Mouse (Mus musculus): ENCODE measurements at regions not wholly inside any gene's neighbourhood (a gene's known extent, or its start where the extent isn't known, plus 50 kb on each side); places are given as distances from the start of the nearest gene placed in this dataset.

GRCm38 (mm10) chr1:168924100-168924815, 492.2 kb upstream of the Pbx1 start:
- no peak for ATAC-seq (ENCODE audit: insufficient number of reproducible peaks, insufficient read depth, low FRiP score, low read depth)
- 0 out of 4 replicates have a peak, but pooled peaks cover 0 to 1% of the 10 kb centered on the region in 2 experiments for H3K4me1 ChIP-seq (ENCODE audit: control insufficient read depth in 2 of 2, insufficient read depth in 2 of 2, low read length in 2 of 2)
- no peaks in the 10 kb centered on the region for H3K27me3 ChIP-seq (ENCODE audit: control insufficient read depth, insufficient read depth, low read length)
- no peaks in the 10 kb centered on the region for H3K36me3 ChIP-seq (ENCODE audit: control insufficient read depth, insufficient read depth, low read length)
- H3K9me3 ChIP-seq (ENCODE audit: control insufficient read depth, low read length): no peaks in the 10 kb centered on the region
- no peak overlapping the region for H3K4me2 ChIP-seq (ENCODE audit: low read length)
- H3K27ac ChIP-seq (replicated peaks in 1 of 2; ENCODE audit: control insufficient read depth in 1 of 2, insufficient read depth in 1 of 2, low read depth in 2 of 2, low read length in 2 of 2): no peak overlapping the region
- no peak overlapping the region for H3K4me3 ChIP-seq (ENCODE audit: control insufficient read depth in 1 of 2, insufficient read depth in 1 of 2, low read depth in 1 of 2, low read length in 2 of 2)
- WGBS: 78% methylated on average over 5 of the region's 5 CpGs
- no peak overlapping the region for H3K9ac ChIP-seq (ENCODE audit: low read length)

DNA sequence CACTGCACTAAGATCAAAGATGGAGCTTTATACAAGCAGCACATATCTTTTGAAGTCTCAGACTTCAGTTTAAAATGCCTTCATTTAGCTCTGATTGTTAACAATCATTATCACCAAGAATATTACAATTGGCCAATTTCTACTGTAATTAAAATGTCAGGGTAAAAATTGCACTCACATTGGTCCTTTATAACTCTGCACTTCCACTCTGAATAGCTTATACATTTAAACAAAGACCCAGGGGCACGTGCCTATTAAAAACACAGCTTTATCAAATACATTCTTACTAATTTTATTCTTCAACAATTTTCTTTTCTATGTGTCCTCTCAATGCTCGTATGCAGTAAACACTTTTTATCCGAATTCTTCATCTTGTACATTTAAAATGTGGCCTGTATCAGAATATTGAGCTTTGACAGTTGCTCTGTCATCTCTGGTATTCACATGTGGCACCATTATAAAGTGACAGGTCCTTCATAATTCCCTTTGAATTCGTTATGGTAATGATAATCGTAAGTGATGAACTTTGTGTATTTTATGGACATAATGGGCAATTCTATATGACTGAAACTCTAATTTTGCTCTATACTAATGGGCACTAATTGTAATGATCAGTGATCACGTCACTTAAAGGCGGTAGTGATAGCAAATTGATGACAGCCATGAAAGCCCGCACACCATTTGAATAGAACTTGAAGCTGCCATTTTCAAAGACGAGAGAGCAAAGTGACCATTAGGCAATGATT, 486.4 kb upstream of the Pbx1 start:
- Histone ChIP-seq H3K27ac (replicated peaks in 1 of 2; ENCODE audit: control insufficient read depth in 1 of 2, insufficient read depth in 1 of 2, low read depth in 2 of 2, low read length in 2 of 2) (no peak overlapping the region), H3K4me2 (ENCODE audit: low read length) (no peak overlapping the region), H3K4me3 (ENCODE audit: control insufficient read depth in 1 of 2, insufficient read depth in 1 of 2, low read depth in 1 of 2, low read length in 2 of 2) (no peak overlapping the region), H3K36me3 (ENCODE audit: control insufficient read depth, insufficient read depth, low read length) (no peaks in the 10 kb centered on the region), H3K27me3 (ENCODE audit: control insufficient read depth, insufficient read depth, low read length) (no peaks in the 10 kb centered on the region), H3K4me1 (ENCODE audit: control insufficient read depth in 2 of 2, insufficient read depth in 2 of 2, low read length in 2 of 2) (0 out of 4 replicates have a peak, but pooled peaks cover 0 to 3% of the 10 kb centered on the region in 2 experiments), H3K9ac (ENCODE audit: low read length) (no peak overlapping the region), H3K9me3 (ENCODE audit: control insufficient read depth, low read length) (no peaks in the 10 kb centered on the region)
- 85% methylated on average over 9 of the region's 9 CpGs for WGBS
- ATAC-seq (ENCODE audit: insufficient number of reproducible peaks, insufficient read depth, low FRiP score, low read depth): no peak

- no peak for ATAC-seq (ENCODE audit: insufficient number of reproducible peaks, insufficient read depth, low FRiP score, low read depth)
- Histone ChIP-seq H3K36me3 (ENCODE audit: control insufficient read depth, insufficient read depth, low read length) (no peaks in the 10 kb centered on the region), H3K4me1 (ENCODE audit: control insufficient read depth in 2 of 2, insufficient read depth in 2 of 2, low read length in 2 of 2) (no peaks in the 10 kb centered on the region), H3K4me2 (ENCODE audit: low read length) (no peak overlapping the region), H3K4me3 (ENCODE audit: control insufficient read depth in 1 of 2, insufficient read depth in 1 of 2, low read depth in 1 of 2, low read length in 2 of 2) (no peak overlapping the region), H3K9me3 (ENCODE audit: control insufficient read depth, low read length) (no peaks in the 10 kb centered on the region), H3K27ac (replicated peaks in 1 of 2; ENCODE audit: control insufficient read depth in 1 of 2, insufficient read depth in 1 of 2, low read depth in 2 of 2, low read length in 2 of 2) (no peak overlapping the region), H3K27me3 (ENCODE audit: control insufficient read depth, insufficient read depth, low read length) (no peaks in the 10 kb centered on the region), H3K9ac (ENCODE audit: low read length) (no peak overlapping the region)
- WGBS: 79% methylated on average over 4 of the region's 4 CpGs
Measured at GRCm38 (mm10) chr1:168908684-168909175, 476.7 kb upstream of the Pbx1 start.

DNA sequence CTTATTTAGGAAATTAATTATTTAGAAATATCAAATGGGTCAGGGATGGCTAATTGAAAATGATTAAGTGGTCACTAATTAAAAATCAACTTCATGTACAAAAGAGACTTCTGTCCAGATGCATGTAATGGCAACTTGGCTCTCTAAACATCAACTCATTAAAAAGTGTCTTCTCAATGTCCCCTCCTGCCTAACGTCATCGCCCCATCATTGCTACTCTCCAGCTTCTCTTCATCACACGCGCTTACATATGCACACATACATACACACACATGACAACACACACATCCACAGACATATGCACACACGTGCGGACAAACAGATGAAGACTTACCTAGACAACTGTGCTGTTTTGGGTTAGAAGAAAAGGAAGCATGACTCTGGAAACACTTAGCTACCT, 476.1 kb upstream of the Pbx1 start:
- 90% methylated on average over 6 of the region's 6 CpGs for WGBS

GRCm38 (mm10) chr1:168898483-168898882, 466.4 kb upstream of the Pbx1 start:
- H3K4me1 ChIP-seq (ENCODE audit: control insufficient read depth in 2 of 2, insufficient read depth in 2 of 2, low read length in 2 of 2): 0 out of 4 replicates have a peak, but pooled peaks cover 0 to 4% of the 10 kb centered on the region in 2 experiments
- H3K27ac ChIP-seq (replicated peaks in 1 of 2; ENCODE audit: control insufficient read depth in 1 of 2, insufficient read depth in 1 of 2, low read depth in 2 of 2, low read length in 2 of 2): no peak overlapping the region
- H3K4me2 ChIP-seq (ENCODE audit: low read length): no peak overlapping the region
- no peaks in the 10 kb centered on the region for H3K9me3 ChIP-seq (ENCODE audit: control insufficient read depth, low read length)
- H3K9ac ChIP-seq (ENCODE audit: low read length): no peak overlapping the region
- ATAC-seq (ENCODE audit: insufficient number of reproducible peaks, insufficient read depth, low FRiP score, low read depth): no peak
- no peak overlapping the region for H3K4me3 ChIP-seq (ENCODE audit: control insufficient read depth in 1 of 2, insufficient read depth in 1 of 2, low read depth in 1 of 2, low read length in 2 of 2)
- no peaks in the 10 kb centered on the region for H3K36me3 ChIP-seq (ENCODE audit: control insufficient read depth, insufficient read depth, low read length)
- WGBS: 71% methylated on average over 2 of the region's 2 CpGs
- 0 out of 2 replicates have a peak, but pooled peaks cover 3% of the 10 kb centered on the region for H3K27me3 ChIP-seq (ENCODE audit: control insufficient read depth, insufficient read depth, low read length)

More for the DNA sequence above, 476.1 kb upstream of the Pbx1 start:
- Histone ChIP-seq H3K4me2 (ENCODE audit: low read length) (no peak overlapping the region), H3K36me3 (ENCODE audit: control insufficient read depth, insufficient read depth, low read length) (no peaks in the 10 kb centered on the region), H3K27ac (replicated peaks in 1 of 2; ENCODE audit: control insufficient read depth in 1 of 2, insufficient read depth in 1 of 2, low read depth in 2 of 2, low read length in 2 of 2) (no peak overlapping the region), H3K9me3 (ENCODE audit: control insufficient read depth, low read length) (no peaks in the 10 kb centered on the region), H3K9ac (ENCODE audit: low read length) (no peak overlapping the region), H3K4me3 (ENCODE audit: control insufficient read depth in 1 of 2, insufficient read depth in 1 of 2, low read depth in 1 of 2, low read length in 2 of 2) (no peak overlapping the region), H3K4me1 (ENCODE audit: control insufficient read depth in 2 of 2, insufficient read depth in 2 of 2, low read length in 2 of 2) (no peaks in the 10 kb centered on the region), H3K27me3 (ENCODE audit: control insufficient read depth, insufficient read depth, low read length) (no peaks in the 10 kb centered on the region)
- no peak for ATAC-seq (ENCODE audit: insufficient number of reproducible peaks, insufficient read depth, low FRiP score, low read depth)

DNA sequence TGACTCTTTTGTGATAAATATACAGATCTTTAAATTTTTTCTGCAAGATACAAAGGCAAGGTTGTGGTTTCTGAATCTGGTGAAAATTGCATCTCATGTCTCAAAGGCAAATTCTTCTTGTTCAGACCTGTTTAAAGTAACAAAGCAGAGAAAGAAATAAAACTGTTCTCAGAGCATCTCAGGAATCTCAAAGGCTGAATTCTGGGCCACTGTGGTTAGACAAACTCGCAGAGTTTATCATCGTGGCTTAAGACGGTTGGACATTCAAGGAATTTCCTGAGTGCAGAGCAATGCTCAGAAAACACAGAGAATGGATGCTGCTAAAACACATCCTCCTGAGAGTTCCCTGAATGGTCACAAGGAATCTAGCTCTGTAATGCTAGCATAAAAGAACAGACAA, 429.5 kb upstream of the Pbx1 start:
- ATAC-seq (ENCODE audit: insufficient number of reproducible peaks, insufficient read depth, low FRiP score, low read depth): no peak
- no peak overlapping the region for H3K4me3 ChIP-seq (ENCODE audit: control insufficient read depth in 1 of 2, insufficient read depth in 1 of 2, low read depth in 1 of 2, low read length in 2 of 2)
- 22% methylated on average over 3 of the region's 3 CpGs for WGBS

GRCm38 (mm10) chr1:168823184-168823583, 391.1 kb upstream of the Pbx1 start:
- H3K9me3 ChIP-seq (ENCODE audit: control insufficient read depth, low read length): no peaks in the 10 kb centered on the region
- H3K36me3 ChIP-seq (ENCODE audit: control insufficient read depth, insufficient read depth, low read length): no peaks in the 10 kb centered on the region
- H3K27ac ChIP-seq (replicated peaks in 1 of 2; ENCODE audit: control insufficient read depth in 1 of 2, insufficient read depth in 1 of 2, low read depth in 2 of 2, low read length in 2 of 2): 0 out of 4 replicates have a peak overlapping the region, but pooled peaks of 1 of the 2 experiments have one; percentile 14
- H3K4me2 ChIP-seq (ENCODE audit: low read length): peak overlapping the region; percentile 31
- H3K4me3 ChIP-seq (ENCODE audit: control insufficient read depth in 1 of 2, insufficient read depth in 1 of 2, low read depth in 1 of 2, low read length in 2 of 2): no peak overlapping the region
- ATAC-seq (ENCODE audit: insufficient number of reproducible peaks, insufficient read depth, low FRiP score, low read depth): no peak
- no peak overlapping the region for H3K9ac ChIP-seq (ENCODE audit: low read length)
- H3K4me1 ChIP-seq (ENCODE audit: control insufficient read depth in 2 of 2, insufficient read depth in 2 of 2, low read length in 2 of 2): peaks cover 7 to 14% of the 10 kb centered on the region in 2 experiments; a peak in 3 of 4 replicates
- 4% methylated on average over 3 of the region's 3 CpGs for WGBS
- H3K27me3 ChIP-seq (ENCODE audit: control insufficient read depth, insufficient read depth, low read length): no peaks in the 10 kb centered on the region

More for the DNA sequence above, 429.5 kb upstream of the Pbx1 start:
- Histone ChIP-seq H3K9ac (ENCODE audit: low read length) (no peak overlapping the region), H3K36me3 (ENCODE audit: control insufficient read depth, insufficient read depth, low read length) (no peaks in the 10 kb centered on the region), H3K4me2 (ENCODE audit: low read length) (no peak overlapping the region), H3K27me3 (ENCODE audit: control insufficient read depth, insufficient read depth, low read length) (no peaks in the 10 kb centered on the region), H3K4me1 (ENCODE audit: control insufficient read depth in 2 of 2, insufficient read depth in 2 of 2, low read length in 2 of 2) (no peaks in the 10 kb centered on the region), H3K9me3 (ENCODE audit: control insufficient read depth, low read length) (no peaks in the 10 kb centered on the region), H3K27ac (replicated peaks in 1 of 2; ENCODE audit: control insufficient read depth in 1 of 2, insufficient read depth in 1 of 2, low read depth in 2 of 2, low read length in 2 of 2) (no peak overlapping the region)
